Mouse (Mus musculus) ES-E14 (cell line): Measurements from ENCODE around the gene Prkcq.

Experiments used
- CHD2 ChIP-seq: IDR thresholded peaks from 2 replicates; pipeline ENCODE4 v1.6.1; 2014; ENCODE audit warnings: mild to moderate bottlenecking, low read depth, low read length, inconsistent platforms
- HCFC1 ChIP-seq: IDR thresholded peaks from 2 replicates; pipeline ENCODE4 v1.6.1; 2012; ENCODE audit warnings: low read length, inconsistent platforms, borderline replicate concordance; ENCODE audit not compliant: insufficient read depth
- MAFK ChIP-seq: IDR thresholded peaks from 2 replicates; pipeline ENCODE4 v1.6.1; 2014; ENCODE audit warnings: mild to moderate bottlenecking, low read depth, low read length, inconsistent platforms; ENCODE audit not compliant: insufficient read depth
- ZC3H11A ChIP-seq: IDR thresholded peaks from 2 replicates; pipeline ENCODE4 v1.6.1; 2012; ENCODE audit warnings: low read depth, mild to moderate bottlenecking, inconsistent platforms, low read length, borderline replicate concordance
- ZNF384 ChIP-seq: IDR thresholded peaks from 2 replicates; pipeline ENCODE4 v1.6.1; 2012; ENCODE audit warnings: low read depth, low read length, inconsistent platforms

DNA sequence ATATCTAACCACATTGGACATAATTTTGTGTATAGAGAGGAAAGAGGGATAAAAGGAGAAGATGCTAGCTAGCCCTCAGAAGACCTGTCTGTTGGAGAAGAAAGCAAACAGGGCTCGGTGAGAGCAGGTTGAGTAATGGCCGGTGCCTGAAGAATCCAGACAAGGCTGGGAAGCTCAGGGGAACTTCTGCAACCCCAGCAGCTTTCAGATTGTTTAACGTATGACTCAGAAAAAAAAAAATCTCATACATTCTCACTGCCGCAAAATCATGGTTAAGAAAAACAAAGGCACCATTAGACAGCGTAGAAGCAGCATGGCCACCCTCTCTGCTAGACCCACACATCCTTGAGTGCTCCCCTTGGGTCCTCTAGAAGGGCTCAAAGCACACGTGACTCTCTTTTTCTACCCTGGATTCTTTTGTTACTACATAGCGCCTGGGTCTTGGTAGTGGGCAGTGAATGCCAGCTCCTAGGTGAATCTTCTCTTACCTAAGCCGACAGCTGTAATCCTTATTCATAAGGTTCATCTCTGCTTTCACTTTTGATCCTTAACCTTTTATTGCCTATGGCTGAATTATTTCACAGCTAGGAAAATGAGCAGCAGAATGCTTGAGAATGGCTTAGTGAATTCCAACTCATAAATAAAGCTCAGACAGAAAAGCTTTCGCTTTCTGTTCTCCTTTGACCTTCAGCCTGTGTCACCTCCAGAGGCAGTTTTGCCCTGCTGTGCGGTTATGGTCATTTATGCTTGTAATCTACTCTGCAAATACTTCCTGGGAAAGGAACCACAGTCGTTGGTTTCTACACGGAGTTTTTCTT, 20.6 kb downstream of the Prkcq start:
- TF ChIP-seq MAFK (no peak), HCFC1 (no peak), ZC3H11A (no peak), ZNF384 (no peak), CHD2 (no peak)
